Mouse (Mus musculus) liver, adult 2 months (tissue): ENCODE measurements around the gene Morc3.

Source experiments
- CTCF ChIP-seq: fragments of 200-500 bp; IDR thresholded peaks from 2 replicates; pipeline ENCODE4 v1.5.1; 2011; ENCODE audit warnings: low read depth, low read length, control low read depth
- POLR2A ChIP-seq: fragments of 200-500 bp; IDR thresholded peaks from 2 replicates; pipeline ENCODE4 v1.6.1; 2011; ENCODE audit warnings: low read length, control low read depth; ENCODE audit not compliant: insufficient read depth; ENCODE audit errors: extremely low read depth

DNA sequence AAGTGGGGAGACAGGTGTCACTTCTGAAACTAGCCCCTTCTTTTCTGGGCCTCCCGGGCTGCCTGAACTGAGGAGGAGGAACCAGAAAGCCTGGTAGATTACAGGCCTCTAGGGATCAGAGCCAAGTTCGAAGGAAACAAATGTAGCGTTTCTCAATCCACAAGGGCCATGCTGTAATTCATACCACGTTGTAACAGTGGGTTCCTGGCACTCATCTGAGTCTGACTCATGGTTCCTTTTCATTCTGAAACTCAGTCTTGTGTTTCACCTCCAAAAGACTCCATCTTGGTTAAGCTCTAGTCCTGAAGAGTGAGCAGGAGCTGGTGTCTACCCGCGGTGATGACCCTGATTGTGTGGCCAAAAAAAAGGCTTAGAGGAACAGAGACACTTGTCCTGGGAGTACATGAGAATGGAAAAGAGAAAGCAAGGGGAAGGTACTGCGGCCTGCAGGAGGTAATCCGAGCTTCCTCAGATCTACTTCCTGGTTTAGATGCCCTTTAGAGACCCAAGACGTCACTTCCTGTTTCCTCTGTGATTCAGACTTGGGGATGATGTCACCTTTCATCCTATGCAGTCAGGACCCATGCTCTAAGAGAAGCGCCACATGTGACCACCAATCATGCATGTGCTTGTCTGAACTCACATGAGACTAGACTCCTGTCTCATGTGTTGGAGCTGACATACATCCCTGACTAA is 82.1 kb downstream of the Morc3 start:
- TF ChIP-seq POLR2A (no peak), CTCF (no peak)
